Mouse (Mus musculus) urinary bladder, postnatal 25 days (tissue): ENCODE measurements around the gene Hmgcr.
"Not testable (repeated sequence)": the region's sequence is repeated elsewhere in the genome, so short reads cannot be mapped to it uniquely, and the experiment has no call there.

ENCODE experiments used
- DNase-seq: peaks from one replicate; pipeline ENCODE4 v3.0.0; 2022; ENCODE audit warnings: low spot score

The Hmgcr gene

DNA sequence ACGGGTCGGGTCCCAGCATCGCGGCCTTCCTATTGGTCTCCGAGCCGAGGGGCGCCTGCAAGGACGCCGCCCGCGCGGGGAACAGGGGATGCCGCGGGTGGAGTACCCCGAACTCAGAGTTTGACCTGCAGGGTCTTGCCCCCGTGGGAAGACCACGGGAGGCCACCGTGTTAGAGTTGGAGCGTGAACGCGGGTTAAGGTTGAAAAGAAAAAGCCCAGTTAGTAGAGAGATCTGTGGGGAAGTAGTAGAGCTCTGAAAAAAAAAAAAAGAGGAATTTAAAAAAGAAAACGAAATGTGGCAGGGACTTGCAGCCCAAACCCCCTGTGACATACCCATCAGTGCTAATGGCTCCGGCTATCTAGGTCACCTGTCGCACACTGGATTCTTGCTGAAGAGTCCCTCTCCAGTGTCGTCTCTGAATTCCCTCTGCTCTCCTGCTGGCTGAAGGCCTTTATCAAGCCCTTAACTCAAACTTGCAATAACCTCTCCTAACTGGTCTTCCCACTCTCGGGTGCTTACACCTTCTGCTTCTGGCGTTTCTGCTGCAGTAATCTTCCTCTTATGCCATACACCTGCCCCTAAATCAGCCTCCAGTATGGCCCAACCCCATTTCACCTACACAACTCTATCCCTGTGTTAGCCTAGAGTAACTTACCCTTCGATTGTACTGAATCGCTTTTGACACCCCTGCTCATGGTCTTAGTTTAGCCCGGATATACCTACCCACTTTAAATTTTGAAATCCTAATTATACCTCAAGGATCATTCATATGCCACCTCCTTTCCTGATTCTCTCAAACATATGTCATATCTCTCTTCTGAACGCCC, 556 bp upstream of the Hmgcr start:
- DNase-seq: no peak

DNA sequence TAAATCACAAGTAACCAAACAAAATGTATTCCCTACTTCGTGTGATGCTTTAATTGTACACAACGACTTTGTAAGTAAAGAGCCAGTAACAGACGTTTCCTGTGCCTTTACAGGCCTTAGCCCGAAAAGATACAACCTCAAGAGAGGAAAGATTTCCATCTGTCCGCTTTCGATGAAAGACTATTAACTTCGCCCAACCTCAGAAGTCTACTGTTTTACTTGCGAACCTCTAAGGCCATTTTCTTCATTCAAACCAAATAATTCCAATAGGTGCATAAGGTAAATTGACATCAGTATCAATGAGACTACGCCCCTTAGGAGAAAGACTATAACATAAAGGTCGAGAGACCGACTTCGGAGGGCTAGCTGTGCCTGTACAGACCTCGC, 724 bp downstream of the Hmgcr start:
- DNase-seq: no peak

DNA sequence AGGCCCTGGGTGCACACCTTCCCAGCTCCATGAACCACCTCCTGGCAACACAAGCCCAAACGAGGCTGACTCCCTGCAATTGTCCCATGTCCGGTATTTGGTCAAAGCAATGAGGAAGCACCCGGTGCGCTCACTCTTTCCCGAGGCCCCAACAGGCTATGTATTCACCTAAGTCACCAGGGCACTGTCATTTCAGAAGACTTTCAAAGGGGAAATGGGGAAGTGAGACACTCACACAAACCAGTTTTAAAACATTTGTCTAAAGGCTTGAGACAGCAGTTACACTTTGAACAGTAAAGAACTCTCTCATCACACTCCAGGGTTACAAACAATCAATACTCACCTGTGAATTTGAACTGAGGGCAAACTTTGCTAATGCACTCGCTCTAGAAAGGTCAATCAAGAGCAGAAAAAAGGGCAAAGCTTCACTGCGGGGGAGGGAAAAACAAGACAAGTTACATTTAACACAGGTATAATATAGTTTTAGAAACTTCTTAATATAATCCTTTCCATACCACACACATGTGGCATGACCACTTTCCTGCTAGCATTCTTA, 6.2 kb downstream of the Hmgcr start:
- no peak for DNase-seq

DNA sequence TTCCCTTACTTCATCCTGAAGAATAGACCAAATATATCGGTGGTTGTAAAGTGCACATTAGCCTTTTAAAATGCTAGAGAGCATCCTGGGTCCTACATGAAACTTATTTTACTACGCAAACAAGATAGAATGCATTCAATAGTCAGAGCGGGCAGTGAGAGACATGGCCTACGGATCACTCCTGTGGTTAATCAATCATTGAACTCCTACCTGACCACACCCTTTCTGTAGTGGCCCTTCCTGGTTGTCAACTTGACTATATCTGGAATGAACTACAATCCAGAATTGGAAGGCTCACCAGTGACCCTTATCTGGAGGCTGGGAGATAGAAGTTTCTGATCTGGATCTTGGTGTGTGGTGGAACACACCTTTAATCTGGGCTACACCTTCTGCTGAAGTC, 7.6 kb downstream of the Hmgcr start:
- DNase-seq: not testable (repeated sequence)

- DNase-seq: no peak
These were observed 10.5 kb downstream of the Hmgcr start for GRCm38 (mm10) chr13:96660095-96660860.

- no peak for DNase-seq
These were observed 11.8 kb downstream of the Hmgcr start for GRCm38 (mm10) chr13:96658936-96659335.

- no peak for DNase-seq
These were observed 14.1 kb downstream of the Hmgcr start for GRCm38 (mm10) chr13:96656673-96657072.

DNA sequence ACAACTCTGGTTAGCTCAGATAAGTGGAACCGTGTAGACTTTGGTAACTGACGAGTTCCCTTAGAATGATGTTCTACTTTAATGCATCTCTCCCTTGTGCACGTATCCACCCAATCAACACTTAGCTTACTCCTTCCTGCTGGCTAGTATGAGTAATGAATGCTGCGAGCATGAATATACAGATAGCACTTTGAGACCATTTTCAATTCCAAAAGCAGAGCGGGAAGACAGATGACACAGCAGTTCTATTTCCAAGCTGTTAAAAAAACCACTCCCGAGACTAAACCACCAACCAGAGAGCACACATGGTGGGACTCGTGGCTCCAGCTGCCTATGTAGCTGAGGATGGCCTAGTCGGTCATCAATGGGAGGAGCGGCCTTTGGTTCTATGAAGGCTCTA, 17.7 kb downstream of the Hmgcr start:
- no peak for DNase-seq

- DNase-seq: no peak
These were observed 24.9 kb downstream of the Hmgcr start for GRCm38 (mm10) chr13:96645822-96646221.

DNA sequence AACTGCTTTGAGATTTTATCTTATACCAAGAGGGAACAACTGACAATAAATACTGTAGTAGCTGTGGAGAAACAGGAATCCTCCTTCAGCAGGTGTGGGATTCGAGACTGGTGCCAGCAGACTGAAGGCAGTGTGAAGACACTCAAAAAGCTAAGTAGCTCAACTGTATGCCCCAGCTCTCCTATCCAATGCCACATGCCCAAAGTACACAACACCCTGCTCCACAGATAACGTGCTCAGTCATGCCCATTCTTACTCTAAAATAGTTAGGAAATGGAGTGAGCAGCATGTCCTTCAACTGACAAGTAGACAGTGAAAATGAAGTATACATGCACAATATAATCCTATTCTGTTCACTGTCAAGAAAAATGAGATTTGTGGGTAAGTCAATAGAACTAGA, 26.6 kb downstream of the Hmgcr start:
- DNase-seq: no peak

DNA sequence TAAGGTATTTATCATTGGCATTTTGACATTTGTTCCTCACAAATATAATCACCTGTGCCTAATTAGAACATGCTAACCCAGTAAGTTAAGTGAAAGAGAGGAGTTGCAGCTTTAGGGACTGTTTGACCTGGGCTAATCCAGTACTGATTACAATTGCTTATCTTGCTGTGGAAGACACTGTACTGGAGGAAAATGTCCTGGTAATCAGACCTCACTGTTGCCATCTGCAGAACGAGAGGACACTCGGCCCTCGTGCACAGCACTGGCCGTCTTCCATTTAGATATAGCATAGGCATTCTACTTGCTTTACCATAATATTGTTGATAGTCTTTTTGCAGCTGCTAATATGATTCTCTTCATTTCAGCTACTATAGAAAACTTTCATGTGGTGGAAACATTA, 40.3 kb downstream of the Hmgcr start:
- no peak for DNase-seq

GRCm38 (mm10) chr13:96620891-96621290, 49.8 kb downstream of the Hmgcr start:
- no peak for DNase-seq

GRCm38 (mm10) chr13:96614615-96615014, 56.1 kb downstream of the Hmgcr start:
- DNase-seq: no peak

DNA sequence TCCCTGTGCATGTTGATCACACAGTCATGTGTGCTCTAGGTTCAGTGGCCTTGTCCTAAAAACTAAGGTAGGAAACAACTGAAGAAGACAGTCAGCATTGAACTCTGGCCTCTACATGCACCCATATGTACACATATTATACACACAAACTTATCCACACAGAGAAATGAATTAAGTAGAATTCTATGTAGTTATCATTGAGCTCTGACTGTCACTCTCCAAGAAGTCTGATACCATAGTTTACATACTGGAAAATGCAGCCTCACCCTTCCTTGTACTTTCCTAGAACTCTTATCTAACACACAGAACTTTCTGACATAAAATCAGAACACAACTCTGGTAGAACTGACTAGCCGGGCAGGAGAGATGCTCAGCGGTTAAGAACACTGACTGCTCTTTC, 66.5 kb downstream of the Hmgcr start:
- no peak for DNase-seq

- DNase-seq: no peak
These were observed 71.6 kb downstream of the Hmgcr start for GRCm38 (mm10) chr13:96599182-96599581.
